Mouse (Mus musculus): ENCODE results near the gene Inpp4b. TPM values are rescaled to one million over a fixed set of nuclear protein-coding genes. Genes with fewer than 3 reads are reported as not detected.

The Inpp4b gene
- polyA plus RNA-seq, 1 experiment = 0.41 TPM

DNA sequence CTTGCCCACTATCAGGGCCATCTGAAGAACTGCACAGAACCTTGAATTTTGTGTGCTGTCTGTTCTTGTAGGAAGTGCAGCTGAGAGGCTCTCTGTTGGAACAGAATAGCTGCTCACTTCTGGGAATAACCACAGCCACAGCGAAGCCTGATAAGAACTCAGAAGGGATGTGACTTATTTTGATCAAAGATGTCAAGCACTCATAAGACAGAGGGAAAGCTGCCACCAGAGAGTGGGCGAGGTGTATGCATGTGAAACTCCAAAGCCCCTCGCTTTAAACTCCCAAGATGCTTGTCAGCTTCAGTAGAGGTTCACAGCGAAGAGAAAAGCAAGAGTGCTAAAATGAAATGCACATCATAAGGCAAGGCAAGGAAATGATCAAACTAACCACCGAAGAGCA is 423.7 kb downstream of the Inpp4b start:
- no peak overlapping the region for H3K27ac ChIP-seq (ENCODE audit: insufficient read depth, low read depth, low read length)
- no peak overlapping the region for H3K4me3 ChIP-seq (ENCODE audit: low read depth, low read length)
- WGBS = 82% methylated on average over 5 of the region's 5 CpGs
- no peaks in the 10 kb centered on the region for H3K4me1 ChIP-seq (ENCODE audit: control insufficient read depth, insufficient read depth, insufficient read length, low read length)
- TF ChIP-seq CTCF (IDR thresholded peaks at IDR 0.05; ENCODE audit: extremely low read depth, insufficient read length, insufficient replicate concordance, low read depth, low read length) (no peak), POLR2A (IDR thresholded peaks at IDR 0.05; ENCODE audit: low read depth, low read length) (no peak)
- H3K36me3 ChIP-seq (ENCODE audit: control insufficient read depth, insufficient read depth, low read length) = no peaks in the 10 kb centered on the region
- no peaks in the 10 kb centered on the region for H3K27me3 ChIP-seq (ENCODE audit: control insufficient read depth, insufficient read depth, low read length)

- Histone ChIP-seq H3K27me3 (ENCODE audit: control insufficient read depth, insufficient read depth, low read length) (no peaks in the 10 kb centered on the region), H3K27ac (ENCODE audit: insufficient read depth, low read depth, low read length) (peak overlapping the region; percentile 46; the same call in 1 of the 2 replicates), H3K36me3 (ENCODE audit: control insufficient read depth, insufficient read depth, low read length) (no peaks in the 10 kb centered on the region), H3K4me1 (ENCODE audit: control insufficient read depth, insufficient read depth, insufficient read length, low read length) (no peaks in the 10 kb centered on the region), H3K4me3 (ENCODE audit: low read depth, low read length) (peak overlapping the region; percentile 29)
- 16% methylated on average over 12 of the region's 12 CpGs for WGBS
- TF ChIP-seq POLR2A (IDR thresholded peaks at IDR 0.05; ENCODE audit: low read depth, low read length) = no peak
- TF ChIP-seq CTCF (IDR thresholded peaks at IDR 0.05; ENCODE audit: extremely low read depth, insufficient read length, insufficient replicate concordance, low read depth, low read length) = no peak
These were observed 425.3 kb downstream of the Inpp4b start for GRCm38 (mm10) chr8:81767411-81768312.

- no peak for TF ChIP-seq CTCF (IDR thresholded peaks at IDR 0.05; ENCODE audit: extremely low read depth, insufficient read length, insufficient replicate concordance, low read depth, low read length)
- no peak for TF ChIP-seq POLR2A (IDR thresholded peaks at IDR 0.05; ENCODE audit: low read depth, low read length)
- H3K36me3 ChIP-seq (ENCODE audit: control insufficient read depth, insufficient read depth, low read length) = no peaks in the 10 kb centered on the region
- H3K27me3 ChIP-seq (ENCODE audit: control insufficient read depth, insufficient read depth, low read length) = no peaks in the 10 kb centered on the region
- 57% methylated on average over 2 of the region's 2 CpGs for WGBS
- H3K4me3 ChIP-seq (ENCODE audit: low read depth, low read length) = peak overlapping the region; percentile 29
- peak overlapping the region; percentile 46; the same call in 1 of the 2 replicates for H3K27ac ChIP-seq (ENCODE audit: insufficient read depth, low read depth, low read length)
- H3K4me1 ChIP-seq (ENCODE audit: control insufficient read depth, insufficient read depth, insufficient read length, low read length) = no peaks in the 10 kb centered on the region
These were observed 425.9 kb downstream of the Inpp4b start for GRCm38 (mm10) chr8:81768313-81768675.

DNA sequence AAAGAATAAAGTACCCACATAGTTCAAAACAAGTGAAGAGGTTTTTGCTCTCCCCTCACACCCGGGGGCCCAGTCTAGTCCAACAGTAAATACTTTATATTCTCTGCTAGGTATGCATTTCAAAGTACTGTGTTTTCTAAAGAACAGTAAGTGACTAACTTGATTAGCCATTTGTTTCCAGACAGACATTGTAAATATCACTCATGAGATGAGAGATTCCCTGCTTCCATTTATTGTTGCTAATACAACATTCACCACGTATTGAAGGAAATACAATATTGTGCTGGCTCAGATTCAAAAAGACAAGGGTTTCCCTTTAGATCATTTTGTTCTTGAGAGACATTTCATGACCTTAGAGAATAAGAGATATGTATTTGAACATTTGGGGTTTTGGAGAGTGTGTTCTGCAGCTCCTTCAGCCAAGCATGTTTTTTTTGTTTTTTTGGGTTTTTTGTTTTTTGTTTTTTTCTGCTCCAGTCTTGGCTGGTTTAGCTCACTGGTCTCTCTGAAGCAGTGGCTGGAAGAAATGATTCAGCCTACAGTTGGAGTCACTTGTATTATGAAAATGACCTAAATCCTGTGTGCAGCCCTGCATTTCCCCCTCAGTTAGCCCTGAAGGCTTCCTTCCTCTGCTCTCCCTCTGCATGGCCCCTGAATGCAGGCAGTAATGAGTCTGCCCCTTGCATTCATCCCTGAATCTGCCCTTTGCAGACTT is 426.5 kb downstream of the Inpp4b start:
- WGBS = 42% methylated on average over 2 of the region's 2 CpGs
- Histone ChIP-seq H3K4me3 (ENCODE audit: low read depth, low read length) (no peak overlapping the region), H3K4me1 (ENCODE audit: control insufficient read depth, insufficient read depth, insufficient read length, low read length) (no peaks in the 10 kb centered on the region), H3K27me3 (ENCODE audit: control insufficient read depth, insufficient read depth, low read length) (no peaks in the 10 kb centered on the region), H3K27ac (ENCODE audit: insufficient read depth, low read depth, low read length) (no peak overlapping the region), H3K36me3 (ENCODE audit: control insufficient read depth, insufficient read depth, low read length) (no peaks in the 10 kb centered on the region)
- no peak for TF ChIP-seq CTCF (IDR thresholded peaks at IDR 0.05; ENCODE audit: extremely low read depth, insufficient read length, insufficient replicate concordance, low read depth, low read length)
- TF ChIP-seq POLR2A (IDR thresholded peaks at IDR 0.05; ENCODE audit: low read depth, low read length) = no peak

DNA sequence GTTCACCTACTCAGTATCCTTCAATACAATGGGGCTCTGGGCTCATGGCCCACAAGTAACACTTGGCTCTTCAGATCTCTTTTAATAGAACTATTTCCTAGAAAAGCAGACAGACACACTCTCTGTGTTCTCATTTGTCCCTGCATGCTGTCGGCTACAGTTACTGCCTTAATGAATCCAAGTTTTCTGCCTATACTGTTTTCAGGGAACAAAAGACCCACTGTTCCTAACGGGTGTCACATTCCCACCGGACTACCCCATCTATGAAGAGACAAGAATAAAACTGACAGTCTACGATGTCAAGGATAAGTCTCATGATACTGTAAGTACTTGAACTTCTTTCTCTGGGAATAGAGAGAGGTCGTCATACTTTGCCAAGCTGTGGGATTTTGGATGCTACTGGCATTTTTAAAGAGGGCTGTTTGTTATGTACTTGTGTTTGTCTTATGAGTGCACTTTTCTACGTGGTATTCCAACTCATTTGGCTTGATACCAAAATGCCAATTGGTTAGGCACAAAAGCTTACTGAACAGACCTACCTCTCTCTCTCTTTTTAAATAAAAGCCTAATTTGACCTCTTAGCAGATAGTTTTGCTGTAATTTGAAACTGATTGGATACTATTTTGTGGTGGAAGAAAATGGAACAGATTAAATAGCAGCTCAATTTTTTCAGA is 428.4 kb downstream of the Inpp4b start:
- Histone ChIP-seq H3K27ac (ENCODE audit: insufficient read depth, low read depth, low read length) (no peak overlapping the region), H3K36me3 (ENCODE audit: control insufficient read depth, insufficient read depth, low read length) (no peaks in the 10 kb centered on the region), H3K4me1 (ENCODE audit: control insufficient read depth, insufficient read depth, insufficient read length, low read length) (no peaks in the 10 kb centered on the region), H3K4me3 (ENCODE audit: low read depth, low read length) (no peak overlapping the region), H3K27me3 (ENCODE audit: control insufficient read depth, insufficient read depth, low read length) (no peaks in the 10 kb centered on the region)
- WGBS = 66% methylated on average over 6 of the region's 6 CpGs
- TF ChIP-seq CTCF (IDR thresholded peaks at IDR 0.05; ENCODE audit: extremely low read depth, insufficient read length, insufficient replicate concordance, low read depth, low read length) = no peak
- TF ChIP-seq POLR2A (IDR thresholded peaks at IDR 0.05; ENCODE audit: low read depth, low read length) = no peak

GRCm38 (mm10) chr8:81772855-81773254 is 430.5 kb downstream of the Inpp4b start:
- WGBS = 86% methylated on average over 5 of the region's 5 CpGs
- Histone ChIP-seq H3K4me3 (ENCODE audit: low read depth, low read length) (no peak overlapping the region), H3K4me1 (ENCODE audit: control insufficient read depth, insufficient read depth, insufficient read length, low read length) (no peaks in the 10 kb centered on the region), H3K27me3 (ENCODE audit: control insufficient read depth, insufficient read depth, low read length) (no peaks in the 10 kb centered on the region), H3K27ac (ENCODE audit: insufficient read depth, low read depth, low read length) (no peak overlapping the region), H3K36me3 (ENCODE audit: control insufficient read depth, insufficient read depth, low read length) (no peaks in the 10 kb centered on the region)
- no peak for TF ChIP-seq CTCF (IDR thresholded peaks at IDR 0.05; ENCODE audit: extremely low read depth, insufficient read length, insufficient replicate concordance, low read depth, low read length)
- no peak for TF ChIP-seq POLR2A (IDR thresholded peaks at IDR 0.05; ENCODE audit: low read depth, low read length)

Data from small intestine, adult 2 months (tissue).